Mouse (Mus musculus): ENCODE data around the gene Zfy2. TPM values are rescaled to one million over a fixed set of nuclear protein-coding genes. Genes with fewer than 3 reads are reported as not detected.

Gene Zfy2
- total RNA-seq (2021) = not detected

GRCm38 (mm10) chrY:2170309-2170708 is at the start of gene Zfy2:
TSS of gene Zfy2 (minus strand) at chrY:2170409.
- no peak for DNase-seq (ENCODE audit: extremely low spot score in 1 of 2, low spot score in 1 of 2)

All from layer of hippocampus, postnatal 25 days (tissue).